Mouse (Mus musculus) embryonic facial prominence, embryonic 11.5 days (tissue): ENCODE data around the gene Krtap28-13. TPM values are rescaled to one million over a fixed set of nuclear protein-coding genes. Genes with fewer than 3 reads are reported as not detected.
A peak's percentile ranks its signal among the peaks of the same experiment; 100 is the strongest.

Experiments used
- ATAC-seq: fragments of 200-750 bp; cut with Nextera tagmentation; replicated peaks from 2 replicates; pipeline ENCODE4 v1.8.0; 2017; ENCODE audit warnings: low read depth; ENCODE audit not compliant: insufficient number of reproducible peaks, low FRiP score, low TSS enrichment
- DNase-seq: peaks from one replicate; pipeline ENCODE4 v3.0.0-alpha.2; 2015; ENCODE audit warnings: low spot score
- H3K27ac ChIP-seq: fragments of 300-500 bp; sonication (generic); replicated peaks from 2 replicates; pipeline ENCODE4 v1.5.1; 2014; ENCODE audit warnings: mild to moderate bottlenecking, low read depth, low read length, control low read depth
- H3K27me3 ChIP-seq: fragments of 300-500 bp; sonication (generic); 2 replicates; pipeline ENCODE4 v1.6.1; 2014; ENCODE audit warnings: mild to moderate bottlenecking, low read length, moderate library complexity, mixed read lengths; ENCODE audit not compliant: control insufficient read depth, insufficient read depth
- H3K36me3 ChIP-seq: fragments of 300-500 bp; sonication (generic); replicated peaks from 2 replicates; pipeline ENCODE4 v1.6.1; 2014; ENCODE audit warnings: low read depth, mild to moderate bottlenecking, low read length, moderate library complexity, mixed read lengths; ENCODE audit not compliant: control insufficient read depth, insufficient read depth
- H3K4me1 ChIP-seq: fragments of 300-500 bp; sonication (generic); 2 replicates; pipeline ENCODE4 v1.6.1; 2014; ENCODE audit warnings: low read length, mixed read lengths; ENCODE audit not compliant: control insufficient read depth, insufficient read depth
- H3K4me2 ChIP-seq: fragments of 300-500 bp; sonication (generic); 2 replicates; pipeline ENCODE4 v1.6.1; 2014; ENCODE audit warnings: low read depth, mild to moderate bottlenecking, control low read depth, low read length, moderate library complexity
- H3K4me3 ChIP-seq: fragments of 300-500 bp; sonication (generic); 2 replicates; pipeline ENCODE4 v1.5.1; 2014; ENCODE audit warnings: low read depth, low read length, control low read depth
- H3K9ac ChIP-seq: fragments of 300-500 bp; sonication (generic); replicated peaks from 2 replicates; pipeline ENCODE4 v1.6.1; 2014; ENCODE audit warnings: mild to moderate bottlenecking, control low read depth, low read length
- H3K9me3 ChIP-seq: fragments of 300-500 bp; sonication (generic); replicated peaks from 2 replicates; pipeline ENCODE4 v1.6.1; 2016; ENCODE audit warnings: mild to moderate bottlenecking, low read length, inconsistent platforms, mixed read lengths; ENCODE audit not compliant: control insufficient read depth
- WGBS: fragments of 180-500 bp; shearing (Covaris S2); extraction: QIAGEN DNeasy Blood & Tissue Kit; methylation state at CpG from one replicate; pipeline ENCODE4 v1.1.7; 2014; 5-methylcytosine and 5-hydroxymethylcytosine counted together
- polyA plus RNA-seq: library from polyadenylated mRNA; unstranded; fragments of >200 nt; fragmentation: Nextera tagmentation; extraction: Ambion mirVana; gene quantifications from 2 replicates; pipeline ENCODE4 v1.2.1, GENCODE M21; 2014

Krtap28-13 gene
- polyA plus RNA-seq, 1 experiment from 2014 or later, result not detected

GRCm38 (mm10) chr1:83067205-83067604 lies 6.5 kb downstream of the Krtap28-13 start:
- 89% methylated on average over 10 of the region's 10 CpGs for WGBS
- Histone ChIP-seq H3K36me3 (no peaks in the 10 kb centered on the region), H3K9me3 (no peaks in the 10 kb centered on the region), H3K4me3 (no peak overlapping the region), H3K4me1 (no peaks in the 10 kb centered on the region), H3K4me2 (no peak overlapping the region), H3K9ac (no peak overlapping the region), H3K27me3 (no peaks in the 10 kb centered on the region), H3K27ac (no peak overlapping the region)
- ATAC-seq, result no peak
- DNase-seq, result no peak

GRCm38 (mm10) chr1:83075526-83076189 lies 14.9 kb downstream of the Krtap28-13 start:
- ATAC-seq (no peak), DNase-seq (no peak)
- Histone ChIP-seq H3K27ac (no peak overlapping the region), H3K27me3 (no peaks in the 10 kb centered on the region), H3K4me3 (no peak overlapping the region), H3K9me3 (no peaks in the 10 kb centered on the region), H3K36me3 (no peaks in the 10 kb centered on the region), H3K4me1 (no peaks in the 10 kb centered on the region), H3K4me2 (no peak overlapping the region), H3K9ac (no peak overlapping the region)
- 42% methylated on average over 15 of the region's 15 CpGs for WGBS

GRCm38 (mm10) chr1:83076190-83076917 lies 15.6 kb downstream of the Krtap28-13 start:
- WGBS, result 46% methylated on average over 11 of the region's 11 CpGs
- ATAC-seq, result peak; percentile 78; the same call in 1 of the 2 replicates
- Histone ChIP-seq H3K36me3 (no peaks in the 10 kb centered on the region), H3K4me1 (no peaks in the 10 kb centered on the region), H3K4me3 (no peak overlapping the region), H3K4me2 (no peak overlapping the region), H3K9ac (no peak overlapping the region), H3K27me3 (no peaks in the 10 kb centered on the region), H3K9me3 (no peaks in the 10 kb centered on the region), H3K27ac (no peak overlapping the region)
- DNase-seq, result peak; percentile 79

GRCm38 (mm10) chr1:83077016-83077415 lies 16.3 kb downstream of the Krtap28-13 start:
- H3K9ac ChIP-seq, result no peak overlapping the region
- H3K27ac ChIP-seq, result no peak overlapping the region
- no peaks in the 10 kb centered on the region for H3K4me1 ChIP-seq
- DNase-seq (peak; percentile 2), ATAC-seq (no peak)
- no peak overlapping the region for H3K4me2 ChIP-seq
- H3K4me3 ChIP-seq, result no peak overlapping the region
- no peaks in the 10 kb centered on the region for H3K36me3 ChIP-seq
- no peaks in the 10 kb centered on the region for H3K9me3 ChIP-seq
- WGBS, result 67% methylated on average over 6 of the region's 6 CpGs
- H3K27me3 ChIP-seq, result no peaks in the 10 kb centered on the region

GRCm38 (mm10) chr1:83084790-83085189 lies 24.1 kb downstream of the Krtap28-13 start:
- DNase-seq, result no peak
- Histone ChIP-seq H3K9me3 (no peaks in the 10 kb centered on the region), H3K4me2 (no peak overlapping the region), H3K27ac (no peak overlapping the region), H3K4me3 (no peak overlapping the region), H3K36me3 (no peaks in the 10 kb centered on the region), H3K9ac (no peak overlapping the region), H3K4me1 (no peaks in the 10 kb centered on the region), H3K27me3 (no peaks in the 10 kb centered on the region)
- WGBS, result 90% methylated on average over 2 of the region's 2 CpGs
- ATAC-seq, result no peak

GRCm38 (mm10) chr1:83091268-83091667 lies 30.5 kb downstream of the Krtap28-13 start:
- Histone ChIP-seq H3K4me2 (no peak overlapping the region), H3K9me3 (no peaks in the 10 kb centered on the region), H3K27me3 (no peaks in the 10 kb centered on the region), H3K4me3 (no peak overlapping the region), H3K9ac (no peak overlapping the region), H3K4me1 (no peaks in the 10 kb centered on the region), H3K27ac (no peak overlapping the region), H3K36me3 (no peaks in the 10 kb centered on the region)
- WGBS, result 65% methylated on average over 3 of the region's 3 CpGs
- DNase-seq (no peak), ATAC-seq (no peak)

GRCm38 (mm10) chr1:83096935-83097334 lies 36.2 kb downstream of the Krtap28-13 start:
- no peaks in the 10 kb centered on the region for H3K27me3 ChIP-seq

GRCm38 (mm10) chr1:83099160-83099559 lies 38.4 kb downstream of the Krtap28-13 start:
- H3K4me2 ChIP-seq, result no peak overlapping the region
- H3K27ac ChIP-seq, result no peak overlapping the region
- no peak overlapping the region for H3K4me3 ChIP-seq
- DNase-seq, result no peak
- no peaks in the 10 kb centered on the region for H3K36me3 ChIP-seq
- WGBS, result 81% methylated on average over 2 of the region's 2 CpGs
- no peaks in the 10 kb centered on the region for H3K9me3 ChIP-seq
- ATAC-seq, result no peak
- H3K4me1 ChIP-seq, result no peaks in the 10 kb centered on the region
- H3K9ac ChIP-seq, result no peak overlapping the region
- H3K27me3 ChIP-seq, result no peaks in the 10 kb centered on the region

More at GRCm38 (mm10) chr1:83096935-83097334, 36.2 kb downstream of the Krtap28-13 start:
- H3K4me2 ChIP-seq, result no peak overlapping the region
- ATAC-seq, result no peak
- H3K4me1 ChIP-seq, result no peaks in the 10 kb centered on the region
- no peak overlapping the region for H3K27ac ChIP-seq
- no peak for DNase-seq
- no peak overlapping the region for H3K9ac ChIP-seq
- no peak overlapping the region for H3K4me3 ChIP-seq
- H3K9me3 ChIP-seq, result no peaks in the 10 kb centered on the region
- WGBS, result 79% methylated on average over 4 of the region's 4 CpGs
- H3K36me3 ChIP-seq, result no peaks in the 10 kb centered on the region
